Mouse (Mus musculus) heart, adult 11 months (tissue): ENCODE data around the gene Matn3.

Experiments
- DNase-seq: peaks from one replicate; pipeline ENCODE4 v3.0.0; 2022

Gene Matn3

DNA sequence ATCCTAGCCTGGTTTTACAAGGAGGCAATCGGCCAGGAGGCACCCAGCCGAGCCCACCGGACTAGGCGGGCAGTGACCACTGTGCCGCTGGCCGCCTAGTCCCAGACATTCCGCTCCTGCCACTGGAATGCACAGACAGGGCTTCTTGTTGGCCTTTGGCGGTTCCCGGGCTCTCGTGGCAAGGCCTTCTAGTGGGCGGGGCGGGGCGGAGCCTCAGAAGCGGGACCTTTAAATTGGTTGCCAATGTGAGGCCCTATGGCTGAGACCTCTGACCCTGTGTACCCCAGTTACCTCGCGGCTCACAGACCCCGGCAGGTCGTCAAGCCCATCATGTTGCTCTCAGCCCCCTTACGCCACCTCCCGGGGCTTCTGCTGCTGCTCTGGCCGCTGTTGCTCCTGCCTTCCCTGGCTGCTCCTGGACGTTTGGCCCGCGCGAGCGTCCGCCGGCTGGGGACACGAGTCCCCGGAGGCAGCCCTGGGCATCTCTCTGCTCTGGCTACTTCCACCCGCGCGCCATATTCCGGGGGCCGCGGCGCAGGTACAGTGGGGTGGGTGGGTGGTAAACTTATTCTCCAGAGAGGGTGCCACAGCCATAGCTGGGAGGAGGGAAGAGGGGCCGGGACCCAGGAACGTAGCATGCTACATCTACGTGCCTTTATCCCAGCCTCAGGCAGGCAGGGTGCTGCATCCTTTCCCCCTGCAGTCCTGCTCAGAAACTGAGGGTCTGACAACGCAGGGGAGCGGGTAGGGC, at the start of gene Matn3:
Matn3 (plus strand) TSS at position 216 of the 751 bp plus-strand sequence.
- peak; percentile 97 for DNase-seq

DNA sequence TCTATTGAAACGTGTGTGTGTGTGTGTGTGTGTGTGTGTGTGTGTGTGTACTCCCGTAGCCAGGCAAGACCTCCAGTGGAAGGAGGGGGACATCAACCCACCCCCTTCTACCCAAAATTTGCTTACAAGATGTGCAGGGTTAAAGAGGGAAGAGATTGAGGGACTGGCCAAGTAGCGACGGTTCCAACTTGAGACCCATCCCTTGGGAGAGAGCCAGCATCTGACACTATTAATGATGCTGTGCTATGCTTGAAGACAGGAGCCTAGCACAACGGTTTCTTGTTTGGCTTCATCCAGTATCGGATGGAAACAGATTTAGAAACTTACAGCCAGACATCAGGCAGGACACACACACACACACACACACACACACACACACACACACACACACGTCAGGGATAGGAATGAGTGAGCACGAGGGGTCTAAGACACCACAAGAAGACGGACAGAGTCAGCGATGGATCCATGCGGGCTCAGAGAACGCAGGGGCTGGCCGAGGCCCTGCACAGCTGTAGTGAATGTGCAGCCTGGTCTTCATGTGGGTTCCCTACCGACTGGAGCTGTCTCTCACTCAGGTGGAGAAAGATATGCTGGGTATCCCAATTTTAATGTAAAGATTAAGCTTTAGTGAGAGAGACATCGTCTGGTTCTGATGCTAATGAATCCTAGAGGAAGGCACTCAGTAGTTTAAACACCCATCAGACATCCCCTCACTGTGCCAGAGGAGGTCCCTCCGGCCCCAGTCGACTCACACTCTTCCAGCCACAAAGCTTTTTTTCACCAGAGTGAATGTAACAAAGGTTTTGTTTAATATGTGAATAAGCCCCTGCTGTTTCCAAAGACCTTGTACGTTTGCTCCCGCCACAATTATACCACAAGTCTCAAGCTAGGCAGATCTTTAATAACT, 48.6 kb upstream of the Matn3 start:
- DNase-seq, result no peak

- DNase-seq, result peak; percentile 90
These were observed 47.5 kb upstream of the Matn3 start for GRCm38 (mm10) chr12:8900107-8900698.

DNA sequence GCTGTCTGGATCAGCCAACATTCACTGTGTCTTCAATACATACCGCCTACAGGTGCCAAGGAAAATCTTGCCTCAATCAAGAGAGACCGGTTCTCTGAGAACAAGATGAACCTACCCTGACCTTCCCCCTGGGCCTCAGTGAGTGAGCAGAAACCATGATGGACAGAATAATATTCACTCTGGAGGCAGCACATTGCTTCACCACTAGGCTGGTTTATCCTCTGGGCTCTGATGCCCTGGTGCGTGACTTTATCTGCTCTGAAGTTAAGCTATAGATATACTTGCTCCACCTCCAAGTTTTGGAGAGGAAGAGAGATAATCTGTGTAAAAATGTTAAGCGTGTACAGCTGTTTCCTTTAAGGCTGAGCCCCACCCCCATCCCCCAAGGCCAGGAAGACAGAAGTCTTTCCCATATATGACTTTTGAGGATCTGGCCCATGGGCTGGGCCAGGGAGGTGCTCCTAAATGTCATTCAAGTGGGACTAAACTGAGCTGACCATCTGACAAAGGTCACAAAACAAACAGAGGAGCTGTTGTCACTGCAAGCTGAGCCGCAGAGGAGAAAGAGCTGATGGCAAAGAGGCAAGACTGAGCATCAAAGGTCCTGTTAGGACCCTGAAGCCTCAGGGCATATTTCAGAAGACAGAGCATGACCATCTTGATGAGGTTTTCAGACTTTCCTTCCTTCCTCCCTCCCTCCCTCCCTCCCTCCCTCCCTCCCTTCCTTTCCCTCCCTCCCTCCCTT, 46.6 kb upstream of the Matn3 start:
- peak; percentile 96 for DNase-seq

GRCm38 (mm10) chr12:8901934-8902333, 45.8 kb upstream of the Matn3 start:
- peak; percentile 87 for DNase-seq

DNA sequence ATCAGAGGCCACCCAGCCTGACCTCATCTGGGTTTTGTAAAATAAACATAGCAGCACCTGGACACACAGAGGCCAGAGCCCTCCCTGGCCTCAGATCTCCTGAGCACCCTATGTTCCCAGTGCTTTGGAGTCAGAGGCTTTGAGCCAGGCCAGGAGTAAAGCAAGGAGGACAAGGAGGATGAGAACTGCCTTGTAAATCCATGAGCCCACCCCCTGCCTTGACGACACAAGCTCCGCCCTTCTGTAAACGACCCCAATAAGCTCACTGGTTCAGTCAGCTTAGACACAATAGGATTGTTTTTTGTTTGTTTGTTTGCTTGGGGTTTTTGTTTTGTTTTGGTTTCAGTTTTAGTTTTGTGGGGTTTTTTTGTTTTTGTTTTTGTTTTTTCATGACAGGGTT, 45.2 kb upstream of the Matn3 start:
- DNase-seq, result no peak

DNA sequence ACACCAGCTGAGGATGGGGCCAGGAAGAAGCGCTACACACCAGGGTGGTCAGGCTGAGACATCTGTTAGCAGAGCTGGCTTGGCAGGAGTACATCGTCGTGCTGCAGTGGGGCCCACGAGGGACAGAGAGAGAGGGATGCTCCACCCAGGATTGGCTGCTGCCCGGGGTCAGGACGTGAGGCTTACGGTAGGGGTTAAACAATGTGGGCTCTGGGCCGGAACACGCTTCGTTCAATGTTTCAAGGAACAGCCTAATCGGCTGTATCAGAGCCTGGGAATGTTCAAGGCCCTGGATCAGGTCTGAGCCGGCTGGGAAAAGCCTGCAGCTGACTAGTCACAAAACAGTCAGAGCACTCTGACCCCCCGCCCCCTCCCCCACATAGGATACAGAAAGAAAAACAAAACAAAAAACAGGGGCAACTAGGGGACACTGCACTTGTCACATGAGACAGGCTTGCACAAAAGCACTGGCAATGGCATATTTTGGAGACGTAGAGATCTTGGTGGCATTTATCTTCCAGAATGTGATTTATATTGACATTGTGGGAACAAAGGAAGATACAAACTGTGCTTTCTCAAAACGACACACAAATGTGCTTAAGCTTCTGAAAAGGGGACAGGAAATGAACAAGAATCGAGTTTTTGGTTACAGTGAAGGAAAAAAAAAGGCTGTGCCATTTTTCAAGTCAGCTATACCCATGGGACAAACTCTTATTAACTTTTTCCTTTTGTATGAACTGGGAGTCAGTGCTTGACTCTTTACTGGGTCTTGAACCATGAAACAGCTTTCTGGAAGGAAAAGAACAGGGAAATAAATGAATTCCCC, 34.7 kb upstream of the Matn3 start:
- peak; percentile 97 for DNase-seq

GRCm38 (mm10) chr12:8913701-8914340, 33.9 kb upstream of the Matn3 start:
- DNase-seq, result peak; percentile 90

GRCm38 (mm10) chr12:8916378-8916777, 31.4 kb upstream of the Matn3 start:
- peak; percentile 96 for DNase-seq

- peak; percentile 63 for DNase-seq
These were observed 28.5 kb upstream of the Matn3 start for GRCm38 (mm10) chr12:8919231-8919630.

- no peak for DNase-seq
These were observed 26.7 kb upstream of the Matn3 start for GRCm38 (mm10) chr12:8920996-8921393.

GRCm38 (mm10) chr12:8921394-8922368, 26.0 kb upstream of the Matn3 start, which contains the start of gene Laptm4a:
Laptm4a (plus strand) TSS chr12:8921664.
- DNase-seq, result peak; percentile 100

- DNase-seq, result no peak
These were observed 25.2 kb upstream of the Matn3 start for GRCm38 (mm10) chr12:8922369-8923124.

GRCm38 (mm10) chr12:8923125-8923410, 24.7 kb upstream of the Matn3 start:
- peak; percentile 94 for DNase-seq

DNA sequence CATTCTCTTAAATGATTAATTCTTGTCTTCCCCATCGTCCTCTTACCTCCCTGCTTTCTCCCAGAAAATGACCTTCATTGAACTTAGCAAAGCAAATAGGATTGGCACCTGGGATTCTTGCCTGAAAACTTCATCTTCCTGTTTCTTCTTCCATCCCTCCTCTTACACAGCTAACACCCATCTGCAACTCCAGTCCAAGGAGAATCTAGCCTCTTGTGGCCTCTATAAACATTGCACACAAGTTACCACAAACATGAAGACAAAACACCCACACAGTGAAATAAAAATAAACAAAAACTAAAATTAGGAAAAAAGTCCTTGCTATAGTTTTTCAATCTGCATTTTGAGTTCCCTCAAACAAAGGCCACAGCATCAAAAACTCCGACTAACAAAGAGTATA, 24.1 kb upstream of the Matn3 start:
- DNase-seq, result peak; percentile 11

GRCm38 (mm10) chr12:8927652-8928051, 20.1 kb upstream of the Matn3 start:
- DNase-seq, result peak; percentile 90

DNA sequence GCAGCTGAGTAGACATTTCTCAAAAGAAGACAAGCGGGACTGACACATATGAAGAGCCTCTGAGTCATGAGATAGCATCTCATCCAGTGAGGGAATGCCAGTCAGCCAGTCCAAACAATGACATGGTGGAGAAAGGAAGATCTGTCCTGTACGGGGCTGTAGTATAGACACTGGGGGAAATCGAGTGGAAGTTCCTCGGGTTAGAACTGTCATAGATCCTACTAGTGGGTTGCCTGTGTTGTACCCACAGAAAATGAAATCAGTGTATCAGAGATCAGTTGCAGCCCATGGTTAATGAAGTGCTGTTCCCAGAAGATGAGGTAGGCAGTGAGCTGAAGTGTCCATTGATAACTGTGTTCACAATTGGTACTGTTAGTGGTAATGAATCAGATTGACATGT, 19.0 kb upstream of the Matn3 start:
- DNase-seq, result peak; percentile 83

DNA sequence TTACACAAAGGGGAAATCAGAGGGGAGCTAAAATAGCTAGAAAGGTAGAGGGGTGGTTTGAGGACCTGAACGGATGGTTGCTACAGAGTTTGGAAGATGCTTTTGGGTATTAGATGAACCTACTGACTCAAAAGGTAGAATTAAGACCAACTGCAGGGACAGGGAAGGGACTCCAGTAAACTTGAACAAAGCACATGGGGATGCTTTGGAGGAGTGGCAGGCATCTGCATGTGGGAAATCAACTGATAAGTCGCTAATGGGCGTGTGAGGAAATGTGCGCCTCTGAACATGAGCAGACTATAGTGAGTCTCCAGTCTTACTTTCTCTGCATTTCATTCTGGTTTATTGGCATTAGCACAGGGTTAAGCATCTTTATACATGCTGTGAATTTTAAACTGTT, 16.6 kb upstream of the Matn3 start:
- peak; percentile 74 for DNase-seq

DNA sequence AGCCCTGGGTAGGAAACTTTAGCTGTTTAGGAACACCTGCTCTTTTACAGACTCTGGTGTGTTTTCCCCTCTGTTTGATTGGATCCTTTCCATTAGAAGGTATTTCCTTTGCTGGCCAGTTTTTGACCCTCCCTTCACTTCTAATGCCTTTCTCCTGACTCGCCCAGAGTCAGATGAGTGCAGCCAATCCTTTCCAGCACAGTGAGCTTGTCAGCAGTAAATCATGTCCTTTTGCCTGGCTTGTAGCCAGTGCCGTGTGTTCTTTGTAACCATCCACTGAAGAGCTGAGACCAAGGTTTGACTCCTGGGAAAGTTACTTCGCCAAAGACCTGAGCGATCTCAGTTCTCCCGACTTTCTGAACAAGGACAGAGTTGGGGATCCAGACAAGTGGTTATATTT, 12.4 kb upstream of the Matn3 start:
- peak; percentile 93 for DNase-seq
